ENCODE assay signal across 9 mouse cellular contexts in the genomic region with DNA sequence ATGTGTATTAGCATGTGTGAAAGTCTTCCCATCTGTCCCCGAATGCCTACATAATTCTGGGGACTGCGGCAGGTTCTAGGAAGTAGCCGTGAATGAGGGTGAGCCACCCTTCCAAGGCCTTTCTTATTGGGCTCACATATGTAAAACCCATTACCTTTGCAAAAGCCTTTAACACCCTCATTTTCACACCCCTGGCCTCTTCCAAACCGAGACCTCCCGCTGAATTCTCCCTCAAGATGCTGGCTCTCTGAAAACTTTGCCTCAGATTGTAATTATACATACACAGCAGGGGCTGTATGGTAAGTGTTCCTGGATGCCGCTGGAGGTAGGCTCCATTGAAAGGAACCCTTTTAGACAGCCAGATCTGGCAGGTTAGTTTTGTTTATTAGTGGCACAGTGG. TPM values are rescaled to one million over a fixed set of nuclear protein-coding genes. Genes with fewer than 3 reads are reported as not detected.
DNase-seq lines count a peak whose midpoint lies in the region; ATAC-seq lines count a peak whose summit lies in the region.
"Had no signal": no experiment of that assay in that cellular context is flagged by ENCODE, and none has a peak within 500 bp of the region (broad histone marks: within the 10 kb centered on the region; RNA-seq: fewer than 3 reads in every experiment).

No protein-coding gene starts in this region.

- DNase-seq in heart, adult 11 months, result no peak
- peak; percentile 99 for DNase-seq in ES-CJ7 (ENCODE audit: low read depth, low spot score)
- DNase-seq in forebrain, embryonic 14.5 days (ENCODE audit: low spot score), result peak; percentile 32
- no peak for DNase-seq in ovary, adult 18-20 months (ENCODE audit: low spot score)
- DNase-seq in lung, postnatal 36 days, result no peak
- no peak for DNase-seq in testis, postnatal 10 days (ENCODE audit: low spot score)
- DNase-seq: B cell, adult 2 months had no signal

- peak overlapping the region; percentile 91 for H3K4me2 ChIP-seq in heart, embryonic 11.5 days
- peak overlapping the region; percentile 90 for H3K4me2 ChIP-seq in forebrain, embryonic 14.5 days (ENCODE audit: low read length)
- peak overlapping the region; percentile 97 for H3K4me2 ChIP-seq in limb, embryonic 13.5 days (replicated peaks)

- no peak overlapping the region; the same call in 1 of the 2 replicates for H3K4me3 ChIP-seq in heart, embryonic 11.5 days (ENCODE audit: low read depth, low read length)
- peak overlapping the region; percentile 90; the same call in 1 of the 2 replicates for H3K4me3 ChIP-seq in forebrain, embryonic 14.5 days (ENCODE audit: low read depth, low read length)
- H3K4me3 ChIP-seq in limb, embryonic 13.5 days, result no peak overlapping the region

- peaks cover 9% of the 10 kb centered on the region; the same call in 1 of the 2 replicates for H3K4me1 ChIP-seq in heart, embryonic 11.5 days (ENCODE audit: control insufficient read depth, insufficient read depth, low read length)
- peaks cover 4% of the 10 kb centered on the region; the same call in 1 of the 2 replicates for H3K4me1 ChIP-seq in forebrain, embryonic 14.5 days (ENCODE audit: control insufficient read depth, insufficient read depth, low read length)
- peaks cover 30% of the 10 kb centered on the region for H3K4me1 ChIP-seq in limb, embryonic 13.5 days

- ATAC-seq in heart, embryonic 11.5 days (replicated peaks; ENCODE audit: insufficient number of reproducible peaks, low FRiP score, low TSS enrichment), result no peak
- no peak for ATAC-seq in forebrain, embryonic 14.5 days
- ATAC-seq in limb, embryonic 13.5 days (ENCODE audit: low FRiP score, low read depth), result no peak

- no peak overlapping the region for H3K9ac ChIP-seq in heart, embryonic 11.5 days (ENCODE audit: low read depth, low read length)
- H3K9ac ChIP-seq in forebrain, embryonic 14.5 days (ENCODE audit: low read length), result peak overlapping the region; percentile 98; the same call in 1 of the 2 replicates
- no peak overlapping the region for H3K9ac ChIP-seq in limb, embryonic 13.5 days

- WGBS in heart, embryonic 11.5 days (ENCODE audit: insufficient replicate concordance), result 24% methylated on average over 6 of the region's 6 CpGs
- 8% methylated on average over 6 of the region's 6 CpGs for WGBS in forebrain, embryonic 14.5 days
- 8% methylated on average over 6 of the region's 6 CpGs for WGBS in limb, embryonic 13.5 days

- H3K27ac ChIP-seq in heart, embryonic 11.5 days (ENCODE audit: low read depth, low read length), result no peak overlapping the region
- H3K27ac ChIP-seq in forebrain, embryonic 14.5 days (ENCODE audit: low read depth, low read length), result peak overlapping the region; percentile 99
- no peak overlapping the region for H3K27ac ChIP-seq in limb, embryonic 13.5 days

- no peaks in the 10 kb centered on the region for H3K9me3 ChIP-seq in heart, embryonic 11.5 days (replicated peaks; ENCODE audit: control insufficient read depth, low read length)
- no peaks in the 10 kb centered on the region for H3K9me3 ChIP-seq in forebrain, embryonic 14.5 days (replicated peaks; ENCODE audit: control insufficient read depth, low read length)
- no peaks in the 10 kb centered on the region for H3K9me3 ChIP-seq in limb, embryonic 13.5 days

- no peaks in the 10 kb centered on the region for H3K27me3 ChIP-seq in heart, embryonic 11.5 days (ENCODE audit: control insufficient read depth, insufficient read depth, low read length)
- no peaks in the 10 kb centered on the region for H3K27me3 ChIP-seq in forebrain, embryonic 14.5 days (replicated peaks; ENCODE audit: control insufficient read depth, insufficient read depth, low read length)
- peaks cover 9% of the 10 kb centered on the region; the same call in 1 of the 2 replicates for H3K27me3 ChIP-seq in limb, embryonic 13.5 days

- 0 out of 2 replicates have a peak, but pooled peaks cover 2% of the 10 kb centered on the region for H3K36me3 ChIP-seq in heart, embryonic 11.5 days (ENCODE audit: control insufficient read depth, insufficient read depth, low read length)
- peaks cover 12% of the 10 kb centered on the region for H3K36me3 ChIP-seq in forebrain, embryonic 14.5 days (ENCODE audit: control insufficient read depth, insufficient read depth, low read length)
- H3K36me3 ChIP-seq in limb, embryonic 13.5 days, result no peaks in the 10 kb centered on the region

RNA-seq across cellular contexts. Expression of gene Mycn, which starts 1.6 kb away (rescaled TPM):
- 53.3 and 58.4 TPM in 2 replicates for polyA plus RNA-seq in heart, embryonic 11.5 days (2014; fragmentation: Nextera tagmentation; extraction: Ambion mirVana)
- 103 and 132 TPM in 2 replicates for polyA plus RNA-seq in forebrain, embryonic 14.5 days (2014; fragmentation: Nextera tagmentation; extraction: Ambion mirVana)
- 47.8 and 51.1 TPM in 2 replicates for polyA plus RNA-seq in limb, embryonic 13.5 days (2015; fragmentation: Nextera tagmentation; extraction: Ambion mirVana)

Comparison
In these comparisons a context has a peak if more than half of its experiments do, and no peak if none do; other contexts are left out.
1. DNase-seq: peak in ES-CJ7 (single experiment) and forebrain, embryonic 14.5 days (single experiment); none in heart, adult 11 months (single experiment), ovary, adult 18-20 months (single experiment), lung, postnatal 36 days (single experiment) and testis, postnatal 10 days (single experiment).
2. Peak in every context shown above with its lines, with median percentiles within 50 percentile points of each other: H3K4me2 ChIP-seq.